ENCODE assay signal across 24 mouse cellular contexts in the genomic region with DNA sequence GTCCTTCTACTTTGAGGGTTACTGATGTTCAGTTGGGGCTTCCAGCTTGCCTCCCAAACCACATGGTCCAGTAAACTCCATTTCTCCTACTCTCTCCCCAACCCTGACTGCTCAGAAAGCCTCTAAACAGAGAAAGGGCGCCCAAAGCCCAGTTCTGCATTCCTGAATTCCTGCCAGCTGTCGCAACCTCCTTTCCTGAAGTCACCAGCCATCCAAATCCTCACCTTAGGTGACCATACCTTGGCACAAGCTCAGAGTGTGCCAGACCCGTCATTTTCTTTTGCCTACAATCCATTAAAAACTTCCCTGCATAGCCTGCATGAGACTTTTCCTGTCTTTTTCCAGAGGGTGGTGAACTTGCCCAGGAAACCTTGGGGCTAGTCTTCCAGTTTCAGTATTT. TPM values are rescaled to one million over a fixed set of nuclear protein-coding genes. Genes with fewer than 3 reads are reported as not detected.
A peak's percentile ranks its signal among the peaks of the same experiment; 100 is the strongest.
DNase-seq lines count a peak whose midpoint lies in the region; ATAC-seq lines count a peak whose summit lies in the region.
"Had no signal": no experiment of that assay in that cellular context is flagged by ENCODE, and none has a peak within 500 bp of the region (broad histone marks: within the 10 kb centered on the region; RNA-seq: fewer than 3 reads in every experiment).

No protein-coding gene starts in this region.

- no peaks in the 10 kb centered on the region for H3K36me3 ChIP-seq in kidney, embryonic 16.5 days (ENCODE audit: insufficient read depth, low read length)
- H3K36me3 ChIP-seq: heart, embryonic 13.5 days; limb, embryonic 10.5 days; midbrain, embryonic 15.5 days had no signal

- no peak for ATAC-seq in kidney, embryonic 16.5 days (ENCODE audit: low FRiP score, low TSS enrichment)
- ATAC-seq: forebrain, embryonic 13.5 days; midbrain, embryonic 15.5 days had no signal

- H3K4me2 ChIP-seq in kidney, embryonic 16.5 days (replicated peaks; ENCODE audit: low read depth, low read length), result no peak overlapping the region
- H3K4me2 ChIP-seq: forebrain, embryonic 13.5 days; heart, embryonic 13.5 days; midbrain, embryonic 15.5 days had no signal

- no peak overlapping the region for H3K9ac ChIP-seq in kidney, embryonic 16.5 days (replicated peaks; ENCODE audit: low read length)
- H3K9ac ChIP-seq: forebrain, embryonic 13.5 days; heart, embryonic 13.5 days; liver, embryonic 14.5 days; midbrain, embryonic 15.5 days had no signal

- peak; percentile 72 for DNase-seq in kidney, adult 11 months
- DNase-seq in Muller cell, postnatal 12 days (ENCODE audit: inconsistent ontology term), result peak; percentile 19
- DNase-seq in kidney, adult 9 months, result peak; percentile 61
- DNase-seq in lung, postnatal 10 days, result peak; percentile 40
- no peak for DNase-seq in gastrocnemius, postnatal 10 days
- DNase-seq in cerebellum, adult 9-10 months, result no peak
- DNase-seq: cerebellum, adult 11 months; cerebellum, postnatal 25 days; gastrocnemius, postnatal 36 days; heart, postnatal 36 days; thymus, adult 18-20 months had no signal

- no peaks in the 10 kb centered on the region for H3K9me3 ChIP-seq in kidney, embryonic 16.5 days (ENCODE audit: low read length)
- H3K9me3 ChIP-seq: limb, embryonic 10.5 days; midbrain, embryonic 15.5 days had no signal

- H3K4me3 ChIP-seq in kidney, embryonic 16.5 days (ENCODE audit: low read length), result no peak overlapping the region
- H3K4me3 ChIP-seq: forebrain, embryonic 13.5 days; heart, embryonic 13.5 days; layer of hippocampus, adult 2 months; left cerebral cortex, adult 2 months; limb, embryonic 10.5 days; midbrain, embryonic 15.5 days had no signal

- no peaks in the 10 kb centered on the region for H3K4me1 ChIP-seq in kidney, embryonic 16.5 days (ENCODE audit: insufficient read depth, low read length)
- H3K4me1 ChIP-seq: forebrain, embryonic 13.5 days; limb, embryonic 10.5 days; midbrain, embryonic 15.5 days had no signal

- WGBS in kidney, embryonic 16.5 days, result 81% methylated on average over 3 of the region's 3 CpGs

- no peak overlapping the region for H3K27ac ChIP-seq in kidney, embryonic 16.5 days (ENCODE audit: low read length)
- H3K27ac ChIP-seq: forebrain, embryonic 13.5 days; heart, embryonic 13.5 days; layer of hippocampus, adult 2 months; left cerebral cortex, adult 2 months; limb, embryonic 10.5 days; liver, embryonic 14.5 days; midbrain, embryonic 15.5 days had no signal

- H3K27me3 ChIP-seq in kidney, embryonic 16.5 days (ENCODE audit: insufficient read depth, low read length), result no peaks in the 10 kb centered on the region
- H3K27me3 ChIP-seq: forebrain, embryonic 13.5 days; heart, embryonic 13.5 days; midbrain, embryonic 15.5 days had no signal

RNA-seq across cellular contexts. Expression of a gene that starts 40.3 kb away (rescaled TPM):
- polyA plus RNA-seq in kidney, embryonic 16.5 days (2015; fragmentation: Nextera tagmentation; extraction: Ambion mirVana), result 2.9 and 3.0 TPM in 2 replicates
- not detected for total RNA-seq in gastrocnemius, postnatal 10 days (2021)
- total RNA-seq: gastrocnemius, postnatal 36 days; heart, postnatal 36 days; layer of hippocampus, adult 2 months; left cerebral cortex, adult 2 months; megakaryocyte, adult 5-6 weeks; neutrophil, adult 5-6 weeks had no signal
- polyA plus RNA-seq: brain, embryonic 14.5 days; forebrain, embryonic 13.5 days; heart, embryonic 13.5 days; limb, embryonic 10.5 days; midbrain, embryonic 15.5 days; small intestine, adult 2 months; urinary bladder, adult 2 months had no signal

RNA-seq across cellular contexts. Expression of a gene that starts 50.3 kb away (rescaled TPM):
- 38.0 and 41.0 TPM in 2 replicates for polyA plus RNA-seq in kidney, embryonic 16.5 days (2015; fragmentation: Nextera tagmentation; extraction: Ambion mirVana)
- total RNA-seq in gastrocnemius, postnatal 10 days (2021), result 10 to 100 TPM; 51.8 to 80.1 TPM

Comparison
In these comparisons a context has a peak if more than half of its experiments do, and no peak if none do; other contexts are left out.
1. DNase-seq: peak in kidney, adult 11 months (single experiment), Muller cell, postnatal 12 days (single experiment), kidney, adult 9 months (single experiment) and lung, postnatal 10 days (single experiment); none in gastrocnemius, postnatal 10 days (single experiment) and cerebellum, adult 9-10 months (single experiment).